Mouse (Mus musculus) lung, adult 2 months (tissue): ENCODE measurements around the gene Crot.

Experiments
- CTCF ChIP-seq: fragments of 200-500 bp; IDR thresholded peaks from 2 replicates; pipeline ENCODE4 v1.5.1; 2011; ENCODE audit warnings: mild to moderate bottlenecking, low read length, control low read depth; ENCODE audit not compliant: insufficient read depth
- POLR2A ChIP-seq: fragments of 200-500 bp; IDR thresholded peaks from 2 replicates; pipeline ENCODE4 v1.6.1; 2011; ENCODE audit warnings: low read depth, mild to moderate bottlenecking, control low read depth, low read length, borderline replicate concordance; ENCODE audit errors: extremely low read depth

- TF ChIP-seq CTCF = no peak
- no peak for TF ChIP-seq POLR2A
Measured at GRCm38 (mm10) chr5:8953660-8954059, 43.5 kb downstream of the Crot start.
